Mouse (Mus musculus) midbrain, embryonic 16.5 days (tissue): Measurements from ENCODE around the gene Pfdn6. TPM values are rescaled to one million over a fixed set of nuclear protein-coding genes. Genes with fewer than 3 reads are reported as not detected.
"Not testable (repeated sequence)": the region's sequence is repeated elsewhere in the genome, so short reads cannot be mapped to it uniquely, and the experiment has no call there.

ENCODE experiments used
- ATAC-seq: fragments of 200-750 bp; cut with Nextera tagmentation; 2 replicates; pipeline ENCODE4 v1.8.0; 2017; ENCODE audit warnings: moderate TSS enrichment
- H3K27ac ChIP-seq: fragments of 300-500 bp; sonication (generic); 2 replicates; pipeline ENCODE4 v1.5.1; 2014; ENCODE audit warnings: mild to moderate bottlenecking, low read length, mixed read lengths
- H3K27me3 ChIP-seq: fragments of 300-500 bp; sonication (generic); 2 replicates; pipeline ENCODE4 v1.6.1; 2014; ENCODE audit warnings: low read depth, low read length, mixed read lengths; ENCODE audit not compliant: control insufficient read depth, insufficient read depth
- H3K36me3 ChIP-seq: fragments of 300-500 bp; sonication (generic); 2 replicates; pipeline ENCODE4 v1.6.1; 2014; ENCODE audit warnings: mild to moderate bottlenecking, low read length, moderate library complexity, mixed read lengths; ENCODE audit not compliant: control insufficient read depth, insufficient read depth
- H3K4me1 ChIP-seq: fragments of 300-500 bp; sonication (generic); 2 replicates; pipeline ENCODE4 v1.6.1; 2014; ENCODE audit warnings: mild to moderate bottlenecking, low read length, mixed read lengths; ENCODE audit not compliant: control insufficient read depth, insufficient read depth
- H3K4me2 ChIP-seq: fragments of 300-500 bp; sonication (generic); 2 replicates; pipeline ENCODE4 v1.6.1; 2014; ENCODE audit warnings: mild to moderate bottlenecking, low read length, mixed read lengths
- H3K4me3 ChIP-seq: fragments of 300-500 bp; sonication (generic); 2 replicates; pipeline ENCODE4 v1.5.1; 2014; ENCODE audit warnings: low read depth, mild to moderate bottlenecking, low read length, moderate library complexity, mixed read lengths
- H3K9ac ChIP-seq: fragments of 300-500 bp; sonication (generic); 2 replicates; pipeline ENCODE4 v1.6.1; 2014; ENCODE audit warnings: low read depth, low read length, mixed read lengths
- H3K9me3 ChIP-seq: fragments of 300-500 bp; sonication (generic); replicated peaks from 2 replicates; pipeline ENCODE4 v1.6.1; 2014; ENCODE audit warnings: mild to moderate bottlenecking, low read length, mixed read lengths; ENCODE audit not compliant: control insufficient read depth, poor library complexity, severe bottlenecking
- WGBS: fragments of 180-500 bp; shearing (Covaris S2); extraction: QIAGEN DNeasy Blood & Tissue Kit; methylation state at CpG from one replicate; pipeline ENCODE4 v1.1.7; 2014; 5-methylcytosine and 5-hydroxymethylcytosine counted together
- polyA plus RNA-seq: library from polyadenylated mRNA; unstranded; fragments of >200 nt; fragmentation: Nextera tagmentation; extraction: Ambion mirVana; gene quantifications from 2 replicates; pipeline ENCODE4 v1.2.1, GENCODE M21; 2015

The Pfdn6 gene
- polyA plus RNA-seq, 1 experiment from 2014 or later: 186 TPM

GRCm38 (mm10) chr17:33952015-33952414 lies 11.9 kb upstream of the Pfdn6 start:
- ATAC-seq: not testable (repeated sequence)
- 73% methylated on average over 13 of the region's 13 CpGs for WGBS
- H3K36me3 ChIP-seq: peaks cover 15% of the 10 kb centered on the region; the same call in 1 of the 2 replicates

DNA sequence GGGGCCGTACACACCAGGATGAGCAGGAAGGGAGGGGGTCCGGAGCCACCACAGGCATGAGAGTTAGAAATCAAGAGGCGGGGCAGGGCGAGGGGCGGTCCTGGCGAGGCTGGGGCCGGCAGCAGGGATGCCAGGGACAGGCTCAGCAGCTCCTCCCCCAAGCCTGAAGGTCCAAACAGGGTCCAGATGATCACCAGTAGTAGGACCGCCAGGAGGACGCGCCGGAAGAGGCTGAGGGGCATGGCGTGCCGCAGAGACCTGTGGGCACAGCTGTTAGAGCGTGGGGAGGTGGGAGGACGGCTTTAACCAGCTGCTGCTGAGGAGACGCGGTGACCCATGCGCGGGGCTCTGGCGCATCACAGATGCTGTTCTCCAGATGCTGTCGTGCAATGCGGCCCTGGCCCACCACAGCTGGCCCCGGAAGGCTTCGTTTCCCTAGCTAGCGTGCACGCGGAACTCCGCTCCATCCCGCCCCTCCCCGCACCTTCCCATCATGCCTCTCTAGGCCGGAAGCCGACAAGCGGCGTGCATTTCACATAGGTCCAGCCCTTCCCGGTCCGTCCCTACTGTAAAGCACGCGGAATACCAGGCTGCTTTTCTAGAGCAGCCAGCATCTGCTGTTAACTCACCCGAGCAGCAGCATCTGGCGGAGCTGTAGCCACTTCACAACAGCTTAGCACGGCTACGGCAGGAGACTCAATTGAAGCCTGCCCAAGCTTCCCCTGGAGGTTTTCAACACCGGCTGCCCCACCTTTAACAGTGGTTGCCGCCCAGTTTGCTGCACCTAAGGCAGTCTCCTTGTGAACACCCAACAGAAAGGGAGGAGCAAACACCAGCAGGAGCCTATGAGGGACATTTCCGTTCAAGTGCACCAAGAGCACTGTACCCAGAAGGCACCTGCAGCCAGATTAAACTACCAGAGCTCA lies 11.1 kb upstream of the Pfdn6 start, which contains the start of gene B3galt4:
B3galt4 (minus strand) TSS at position 468 of the 926 bp plus-strand sequence.
- peaks cover 49% of the 10 kb centered on the region for H3K4me1 ChIP-seq
- ATAC-seq: peak; percentile 79
- peaks cover 16% of the 10 kb centered on the region; the same call in 1 of the 2 replicates for H3K36me3 ChIP-seq

More at GRCm38 (mm10) chr17:33952015-33952414, 11.9 kb upstream of the Pfdn6 start:
- not testable (repeated sequence) for H3K9me3 ChIP-seq, H3K9ac ChIP-seq, H3K27me3 ChIP-seq, H3K27ac ChIP-seq, H3K4me3 ChIP-seq
- peaks cover 56% of the 10 kb centered on the region for H3K4me1 ChIP-seq
- H3K4me2 ChIP-seq: peak overlapping the region; percentile 94

DNA sequence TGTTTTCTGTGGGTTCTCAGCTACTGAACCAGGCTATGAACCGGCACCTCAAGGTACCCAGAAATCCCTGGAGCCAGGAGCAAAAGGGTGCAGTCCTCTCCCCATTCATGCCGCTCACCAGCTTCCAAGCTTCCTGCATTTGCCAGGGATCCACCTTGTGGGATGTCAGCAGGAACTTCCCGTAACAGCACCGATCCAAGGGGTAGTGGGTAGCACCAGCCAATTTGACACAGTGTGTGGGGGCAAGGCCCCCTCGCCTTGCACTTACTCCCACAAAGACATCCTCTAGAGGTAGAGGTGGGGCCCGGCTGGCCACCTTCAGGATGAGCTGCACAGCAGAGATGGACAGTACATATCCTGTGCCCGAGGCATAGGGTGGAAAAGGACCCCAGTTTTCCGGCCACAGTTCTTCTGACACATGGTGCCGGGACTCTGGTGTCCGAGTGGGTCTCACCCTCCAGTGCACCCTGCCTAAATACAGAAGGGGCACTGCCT lies 10.0 kb upstream of the Pfdn6 start:
- Histone ChIP-seq H3K4me2 (peak overlapping the region; percentile 94), H3K9me3 (no peaks in the 10 kb centered on the region), H3K27ac (no peak overlapping the region; the same call in 1 of the 2 replicates), H3K27me3 (no peaks in the 10 kb centered on the region), H3K9ac (peak overlapping the region; percentile 84), H3K4me1 (peaks cover 48% of the 10 kb centered on the region), H3K36me3 (peaks cover 22% of the 10 kb centered on the region; the same call in 1 of the 2 replicates), H3K4me3 (peak overlapping the region; percentile 60)
- no peak for ATAC-seq
- 72% methylated on average over 10 of the region's 10 CpGs for WGBS

More for the DNA sequence above, 11.1 kb upstream of the Pfdn6 start, which contains the start of gene B3galt4:
- H3K27me3 ChIP-seq: no peaks in the 10 kb centered on the region
- 1% methylated on average over 45 of the region's 45 CpGs for WGBS
- peak within 1 kb of the TSS; percentile 60 for H3K4me3 ChIP-seq
- peak within 1 kb of the TSS; percentile 84 for H3K9ac ChIP-seq
- H3K27ac ChIP-seq: peak within 1 kb of the TSS; percentile 89
- H3K4me2 ChIP-seq: peak within 1 kb of the TSS; percentile 94
- H3K9me3 ChIP-seq: no peaks in the 10 kb centered on the region

DNA sequence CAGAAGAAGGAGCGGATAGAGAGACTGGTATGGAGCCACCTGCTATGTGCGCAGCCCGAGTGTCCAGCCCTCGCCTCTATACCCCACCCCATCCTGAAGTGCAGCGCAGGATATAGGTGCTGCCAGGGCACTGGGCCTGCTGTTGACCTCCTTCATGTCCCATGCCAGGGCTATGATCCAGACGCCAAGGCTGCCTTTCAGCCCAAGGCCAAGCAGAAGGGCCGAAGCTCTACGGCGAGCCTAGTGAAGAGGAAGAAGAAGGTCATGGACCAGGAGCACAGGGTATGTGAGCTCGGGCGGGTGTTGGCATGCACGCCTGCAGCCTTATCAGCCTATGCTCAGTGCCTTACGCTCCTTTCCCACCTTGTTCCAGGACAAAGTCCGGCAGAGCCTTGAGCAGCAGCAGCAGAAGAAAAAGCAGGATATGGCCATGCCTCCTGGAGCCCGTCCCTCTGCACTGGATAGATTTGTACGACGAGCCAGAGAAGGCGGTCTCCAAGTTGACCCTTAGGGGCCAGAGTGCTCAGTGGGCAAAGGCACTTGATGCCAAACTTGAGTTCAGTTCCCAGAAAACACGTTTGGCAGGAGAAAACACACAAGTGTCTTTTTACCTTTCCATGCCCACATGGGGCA lies 8.9 kb upstream of the Pfdn6 start:
- WGBS: 87% methylated on average over 19 of the region's 19 CpGs
- no peak for ATAC-seq
- H3K4me2 ChIP-seq: no peak overlapping the region; the same call in 1 of the 2 replicates
- no peak overlapping the region for H3K27ac ChIP-seq
- H3K36me3 ChIP-seq: peaks cover 29% of the 10 kb centered on the region
- no peaks in the 10 kb centered on the region for H3K27me3 ChIP-seq
- no peaks in the 10 kb centered on the region for H3K9me3 ChIP-seq
- H3K4me1 ChIP-seq: peaks cover 40% of the 10 kb centered on the region
- no peak overlapping the region for H3K9ac ChIP-seq
- H3K4me3 ChIP-seq: no peak overlapping the region

DNA sequence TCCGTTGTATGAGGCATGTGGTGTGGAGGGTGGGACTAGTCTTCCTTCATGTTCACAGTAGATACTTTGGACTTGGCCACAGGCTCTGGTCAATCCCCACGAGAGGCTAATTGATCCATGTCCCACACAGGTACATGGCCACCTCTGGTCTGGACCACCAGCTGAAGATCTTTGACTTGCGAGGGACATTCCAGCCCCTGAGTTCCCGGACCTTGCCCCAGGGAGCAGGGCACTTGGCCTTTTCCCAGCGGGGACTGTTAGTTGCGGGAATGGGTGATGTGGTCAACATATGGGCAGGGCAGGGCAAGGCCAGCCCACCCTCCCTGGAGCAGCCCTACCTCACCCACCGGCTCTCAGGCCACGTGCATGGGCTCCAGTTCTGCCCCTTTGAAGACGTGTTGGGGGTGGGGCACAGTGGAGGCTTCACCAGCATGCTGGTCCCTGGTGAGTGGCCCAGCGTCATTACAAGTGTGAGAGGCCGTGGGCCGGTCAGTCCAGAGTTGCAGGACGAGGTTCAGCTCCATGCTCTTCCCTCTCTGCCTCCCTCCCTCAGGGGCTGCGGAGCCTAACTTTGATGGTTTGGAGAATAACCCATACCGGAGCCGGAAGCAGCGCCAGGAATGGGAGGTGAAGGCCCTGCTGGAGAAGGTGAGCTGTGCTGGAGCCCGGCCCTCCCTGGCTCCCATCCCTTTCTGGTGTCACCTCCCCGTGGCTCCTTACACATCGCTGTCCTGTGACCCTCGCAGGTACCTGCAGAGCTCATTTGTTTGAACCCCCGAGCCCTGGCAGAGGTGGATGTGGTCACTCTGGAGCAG lies 8.2 kb upstream of the Pfdn6 start:
- H3K4me2 ChIP-seq: no peak overlapping the region
- no peaks in the 10 kb centered on the region for H3K27me3 ChIP-seq
- ATAC-seq: no peak
- peaks cover 34% of the 10 kb centered on the region for H3K4me1 ChIP-seq
- H3K27ac ChIP-seq: no peak overlapping the region
- no peak overlapping the region for H3K4me3 ChIP-seq
- no peak overlapping the region for H3K9ac ChIP-seq
- H3K36me3 ChIP-seq: peaks cover 34% of the 10 kb centered on the region
- no peaks in the 10 kb centered on the region for H3K9me3 ChIP-seq
- 87% methylated on average over 22 of the region's 22 CpGs for WGBS

DNA sequence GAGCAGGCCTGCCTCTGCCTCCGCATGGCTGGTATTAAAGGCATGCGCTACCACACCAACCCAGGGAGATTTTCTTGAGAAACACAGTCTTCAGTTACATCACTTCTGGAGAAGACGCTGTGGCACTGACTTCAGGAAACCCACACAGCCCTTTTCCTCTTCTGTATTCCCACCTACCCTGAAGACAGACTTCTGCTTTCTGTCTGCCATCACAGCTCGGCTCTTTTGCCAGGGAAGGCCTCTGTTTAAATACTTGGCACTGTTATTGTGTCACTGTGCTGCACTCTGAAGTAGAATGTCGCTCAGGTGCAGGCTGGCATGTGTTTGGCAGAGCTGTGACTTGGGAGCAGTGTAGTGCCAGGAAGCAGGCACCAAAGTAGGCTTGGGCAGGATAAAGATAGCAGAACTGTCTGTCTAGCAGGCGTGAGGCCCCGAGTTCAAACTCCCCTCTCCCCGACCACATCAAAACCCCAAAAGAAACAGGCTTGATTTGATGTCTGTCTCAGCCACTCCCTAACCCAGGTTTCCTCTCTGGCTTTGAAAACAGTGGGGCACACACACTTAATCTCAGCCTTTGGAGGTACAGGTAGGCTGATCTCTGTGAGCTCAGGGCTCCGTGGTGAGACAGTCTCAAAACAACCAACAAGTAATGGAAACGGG lies 7.4 kb upstream of the Pfdn6 start:
- H3K9ac ChIP-seq: no peak overlapping the region
- H3K4me2 ChIP-seq: no peak overlapping the region
- H3K9me3 ChIP-seq: no peaks in the 10 kb centered on the region
- H3K4me3 ChIP-seq: no peak overlapping the region
- peaks cover 30% of the 10 kb centered on the region for H3K36me3 ChIP-seq
- H3K27ac ChIP-seq: no peak overlapping the region
- H3K4me1 ChIP-seq: peaks cover 26% of the 10 kb centered on the region
- no peak for ATAC-seq
- H3K27me3 ChIP-seq: no peaks in the 10 kb centered on the region
- 93% methylated on average over 10 of the region's 10 CpGs for WGBS

DNA sequence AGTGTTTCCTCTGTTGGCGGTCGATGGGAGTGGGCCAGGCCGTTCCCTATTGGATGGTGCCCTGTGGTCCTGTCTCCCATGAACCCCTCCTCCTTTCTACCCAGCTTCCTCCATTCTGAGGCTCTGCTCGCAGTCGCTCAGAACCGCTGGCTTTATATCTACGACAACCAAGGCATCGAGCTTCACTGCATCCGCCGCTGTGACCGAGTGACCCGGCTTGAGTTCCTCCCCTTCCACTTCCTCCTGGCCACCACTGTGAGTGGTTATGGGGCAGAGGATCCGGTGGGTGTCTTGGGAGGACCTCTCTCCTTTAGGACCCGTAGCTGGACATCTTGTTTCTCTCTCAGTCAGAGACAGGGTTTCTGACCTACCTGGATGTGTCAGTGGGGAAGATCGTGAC lies 3.3 kb upstream of the Pfdn6 start:
- Histone ChIP-seq H3K9me3 (no peaks in the 10 kb centered on the region), H3K4me2 (no peak overlapping the region), H3K4me1 (peaks cover 18% of the 10 kb centered on the region), H3K9ac (no peak overlapping the region), H3K27me3 (no peaks in the 10 kb centered on the region), H3K36me3 (peaks cover 27% of the 10 kb centered on the region), H3K27ac (no peak overlapping the region), H3K4me3 (no peak overlapping the region)
- ATAC-seq: no peak
- 95% methylated on average over 15 of the region's 15 CpGs for WGBS

- peaks cover 23% of the 10 kb centered on the region for H3K36me3 ChIP-seq
- H3K4me2 ChIP-seq: peak overlapping the region; percentile 99
- ATAC-seq: no peak
- H3K27ac ChIP-seq: no peak overlapping the region
- H3K9me3 ChIP-seq: no peaks in the 10 kb centered on the region
- no peaks in the 10 kb centered on the region for H3K27me3 ChIP-seq
- peak overlapping the region; percentile 84 for H3K9ac ChIP-seq
- 68% methylated on average over 19 of the region's 19 CpGs for WGBS
- peaks cover 18% of the 10 kb centered on the region for H3K4me1 ChIP-seq
- H3K4me3 ChIP-seq: peak overlapping the region; percentile 85
These were observed 1.2 kb upstream of the Pfdn6 start for GRCm38 (mm10) chr17:33941381-33941780.
